Mouse (Mus musculus): ENCODE data around the gene Kir3dl1. TPM values are rescaled to one million over a fixed set of nuclear protein-coding genes. Genes with fewer than 3 reads are reported as not detected.
"Not testable (repeated sequence)": the region's sequence is repeated elsewhere in the genome, so short reads cannot be mapped to it uniquely, and the experiment has no call there.

The Kir3dl1 gene
- polyA plus RNA-seq (2017; shearing (Covaris generic)), result not detected

DNA sequence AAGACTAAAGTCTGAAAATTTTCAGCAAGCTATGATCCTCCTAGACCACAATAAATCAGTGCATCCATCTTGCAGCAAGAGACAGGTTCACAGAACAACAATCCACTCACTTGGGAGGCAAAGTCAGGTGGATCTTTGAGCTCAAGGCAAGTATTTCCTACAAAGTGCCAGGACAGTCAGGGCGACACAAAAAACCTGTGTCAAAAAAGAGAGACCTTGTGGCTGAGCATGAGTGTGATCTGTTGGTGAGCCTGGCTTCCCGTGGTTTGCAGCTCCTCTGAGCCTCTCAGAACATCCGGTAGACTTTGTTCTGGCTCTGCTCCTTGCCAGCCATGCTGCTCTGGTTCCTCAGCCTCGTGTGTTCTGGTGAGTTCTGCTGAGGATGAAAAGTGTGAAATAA, at the start of gene Kir3dl1:
Kir3dl1 (plus strand) TSS at position 301 of the 400 bp plus-strand sequence.
- ATAC-seq, result not testable (repeated sequence)

GRCm38 (mm10) chrX:136543956-136544355, 26.2 kb downstream of the Kir3dl1 start, which contains the start of gene Kir3dl2:
Gene Kir3dl2 (minus strand): TSS chrX:136544056.
- not testable (repeated sequence) for ATAC-seq

DNA sequence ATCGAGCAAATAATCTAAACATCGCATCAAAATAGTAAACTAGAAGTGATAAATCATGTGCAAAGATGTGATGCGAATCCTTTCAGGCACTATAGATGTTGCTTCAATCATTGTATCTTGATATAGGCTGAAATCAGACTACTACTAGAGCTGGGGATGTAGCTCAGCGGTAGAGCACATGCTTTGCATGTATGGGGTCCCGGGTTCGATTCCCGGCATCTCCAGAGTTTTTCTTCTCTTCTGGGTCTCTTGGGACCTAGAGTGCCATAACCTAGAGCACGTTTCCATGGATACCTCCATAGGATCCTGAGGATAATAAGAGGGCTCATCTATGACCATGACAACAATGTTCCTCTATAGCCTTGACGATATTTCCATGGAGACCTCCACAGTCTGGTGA, 51.3 kb downstream of the Kir3dl1 start:
- not testable (repeated sequence) for ATAC-seq

Other genes with a start within 250 kb of the Kir3dl1 start
- 10 to 100 TPM; 65.2 to 72.9 TPM for gene Bex3, start 247.7 kb upstream of the Kir3dl1 start, polyA plus RNA-seq (2017; shearing (Covaris generic))
- gene Kir3dl2, start 26.1 kb downstream of the Kir3dl1 start, polyA plus RNA-seq (2017; shearing (Covaris generic)), result not detected
- 1 to 10 TPM in 1 of 2 experiments, under 1 TPM in 1; 0.85 to 1.4 TPM for gene Tceal3, start 72.8 kb downstream of the Kir3dl1 start, polyA plus RNA-seq (2017; shearing (Covaris generic))
- gene Tceal1, start 190.0 kb downstream of the Kir3dl1 start, polyA plus RNA-seq (2017; shearing (Covaris generic)), result not detected
- 10 to 100 TPM; 77.2 to 78.0 TPM for gene Morf4l2, start 225.7 kb downstream of the Kir3dl1 start, polyA plus RNA-seq (2017; shearing (Covaris generic))